Mouse (Mus musculus) heart, embryonic 11.5 days (tissue): ENCODE measurements around the gene D3Ertd254e. TPM values are rescaled to one million over a fixed set of nuclear protein-coding genes. Genes with fewer than 3 reads are reported as not detected.

Experiments
- ATAC-seq: fragments of 200-750 bp; cut with Nextera tagmentation; replicated peaks from 2 replicates; pipeline ENCODE4 v1.8.0; 2017; ENCODE audit warnings: moderate library complexity; ENCODE audit not compliant: insufficient number of reproducible peaks, low FRiP score, low TSS enrichment
- H3K27ac ChIP-seq: fragments of 300-500 bp; sonication (generic); 2 replicates; pipeline ENCODE4 v1.5.1; 2014; ENCODE audit warnings: mild to moderate bottlenecking, low read depth, low read length
- H3K27me3 ChIP-seq: fragments of 300-500 bp; sonication (generic); 2 replicates; pipeline ENCODE4 v1.6.1; 2014; ENCODE audit warnings: mild to moderate bottlenecking, low read length, mixed read lengths; ENCODE audit not compliant: control insufficient read depth, insufficient read depth
- H3K36me3 ChIP-seq: fragments of 300-500 bp; sonication (generic); 2 replicates; pipeline ENCODE4 v1.6.1; 2014; ENCODE audit warnings: mild to moderate bottlenecking, low read length, moderate library complexity, mixed read lengths; ENCODE audit not compliant: control insufficient read depth, insufficient read depth
- H3K4me1 ChIP-seq: fragments of 300-500 bp; sonication (generic); 2 replicates; pipeline ENCODE4 v1.6.1; 2014; ENCODE audit warnings: low read length; ENCODE audit not compliant: control insufficient read depth, insufficient read depth
- H3K4me2 ChIP-seq: fragments of 300-500 bp; sonication (generic); 2 replicates; pipeline ENCODE4 v1.6.1; 2014; ENCODE audit warnings: mild to moderate bottlenecking, moderate library complexity
- H3K4me3 ChIP-seq: fragments of 300-500 bp; sonication (generic); 2 replicates; pipeline ENCODE4 v1.5.1; 2014; ENCODE audit warnings: low read depth, low read length
- H3K9ac ChIP-seq: fragments of 300-500 bp; sonication (generic); 2 replicates; pipeline ENCODE4 v1.6.1; 2014; ENCODE audit warnings: mild to moderate bottlenecking, low read depth, low read length, moderate library complexity
- H3K9me3 ChIP-seq: fragments of 300-500 bp; sonication (generic); replicated peaks from 2 replicates; pipeline ENCODE4 v1.6.1; 2016; ENCODE audit warnings: low read length; ENCODE audit not compliant: control insufficient read depth
- WGBS: fragments of 180-500 bp; shearing (Covaris S2); extraction: QIAGEN DNeasy Blood & Tissue Kit; methylation state at CpG from one replicate; pipeline ENCODE4 v1.1.7; 2014; ENCODE audit not compliant: insufficient replicate concordance; 5-methylcytosine and 5-hydroxymethylcytosine counted together
- polyA plus RNA-seq: library from polyadenylated mRNA; unstranded; fragments of >200 nt; fragmentation: Nextera tagmentation; extraction: Ambion mirVana; gene quantifications from 2 replicates; pipeline ENCODE4 v1.2.1, GENCODE M21; 2014

Gene D3Ertd254e
- polyA plus RNA-seq, 1 experiment from 2014 or later = 5.3 TPM

GRCm38 (mm10) chr3:36150537-36150933 is 282 bp upstream of the D3Ertd254e start:
- no peak overlapping the region for H3K9ac ChIP-seq
- H3K27ac ChIP-seq = no peak overlapping the region
- H3K4me3 ChIP-seq = peak overlapping the region; percentile 91
- WGBS = 5% methylated on average over 1 of the region's 1 CpGs
- H3K27me3 ChIP-seq = no peaks in the 10 kb centered on the region
- H3K36me3 ChIP-seq = no peaks in the 10 kb centered on the region
- ATAC-seq = no peak
- peak overlapping the region; percentile 81 for H3K4me2 ChIP-seq
- H3K9me3 ChIP-seq = no peaks in the 10 kb centered on the region
- H3K4me1 ChIP-seq = peaks cover 12% of the 10 kb centered on the region

- Histone ChIP-seq H3K27ac (no peak overlapping the region), H3K4me3 (no peak overlapping the region), H3K36me3 (peaks cover 10% of the 10 kb centered on the region), H3K4me1 (peaks cover 14% of the 10 kb centered on the region), H3K9me3 (no peaks in the 10 kb centered on the region; the same call in 1 of the 2 replicates), H3K27me3 (no peaks in the 10 kb centered on the region), H3K4me2 (peak overlapping the region; percentile 2; the same call in 1 of the 2 replicates), H3K9ac (no peak overlapping the region)
- WGBS = 13% methylated on average over 5 of the region's 5 CpGs
- no peak for ATAC-seq
Observed at GRCm38 (mm10) chr3:36155268-36155667, 4.5 kb downstream of the D3Ertd254e start.

GRCm38 (mm10) chr3:36170670-36171210 is 19.9 kb downstream of the D3Ertd254e start:
- ATAC-seq = no peak
- peaks cover 3% of the 10 kb centered on the region; the same call in 1 of the 2 replicates for H3K9me3 ChIP-seq
- H3K4me3 ChIP-seq = no peak overlapping the region
- H3K4me2 ChIP-seq = no peak overlapping the region
- WGBS = 94% methylated on average over 1 of the region's 1 CpGs
- H3K27ac ChIP-seq = no peak overlapping the region
- no peaks in the 10 kb centered on the region for H3K27me3 ChIP-seq
- H3K36me3 ChIP-seq = peaks cover 11% of the 10 kb centered on the region
- no peaks in the 10 kb centered on the region for H3K4me1 ChIP-seq
- H3K9ac ChIP-seq = no peak overlapping the region

GRCm38 (mm10) chr3:36171348-36171747 is 20.5 kb downstream of the D3Ertd254e start:
- no peaks in the 10 kb centered on the region for H3K4me1 ChIP-seq
- no peaks in the 10 kb centered on the region for H3K9me3 ChIP-seq
- peaks cover 5% of the 10 kb centered on the region for H3K36me3 ChIP-seq
- no peak overlapping the region for H3K4me3 ChIP-seq
- H3K27ac ChIP-seq = no peak overlapping the region
- H3K27me3 ChIP-seq = no peaks in the 10 kb centered on the region
- ATAC-seq = no peak
- H3K4me2 ChIP-seq = no peak overlapping the region
- 83% methylated on average over 1 of the region's 1 CpGs for whole genome bisulfite sequencing
- H3K9ac ChIP-seq = no peak overlapping the region

GRCm38 (mm10) chr3:36173761-36174160 is 22.9 kb downstream of the D3Ertd254e start:
- no peak for ATAC-seq
- H3K4me2 ChIP-seq = no peak overlapping the region
- 83% methylated on average over 2 of the region's 2 CpGs for WGBS

GRCm38 (mm10) chr3:36181519-36181918 is 30.7 kb downstream of the D3Ertd254e start:
- Histone ChIP-seq H3K27ac (no peak overlapping the region), H3K36me3 (no peaks in the 10 kb centered on the region), H3K4me2 (no peak overlapping the region), H3K27me3 (no peaks in the 10 kb centered on the region; the same call in 1 of the 2 replicates), H3K9me3 (no peaks in the 10 kb centered on the region), H3K9ac (no peak overlapping the region), H3K4me1 (no peaks in the 10 kb centered on the region), H3K4me3 (no peak overlapping the region)
- no peak for ATAC-seq
- 10% methylated on average over 4 of the region's 4 CpGs for WGBS

More at GRCm38 (mm10) chr3:36173761-36174160, 22.9 kb downstream of the D3Ertd254e start:
- Histone ChIP-seq H3K9me3 (no peaks in the 10 kb centered on the region), H3K9ac (no peak overlapping the region), H3K4me1 (no peaks in the 10 kb centered on the region), H3K4me3 (no peak overlapping the region), H3K36me3 (no peaks in the 10 kb centered on the region), H3K27ac (no peak overlapping the region), H3K27me3 (no peaks in the 10 kb centered on the region)

GRCm38 (mm10) chr3:36186510-36186909 is 35.7 kb downstream of the D3Ertd254e start:
- no peak overlapping the region for H3K4me2 ChIP-seq
- no peak for ATAC-seq

GRCm38 (mm10) chr3:36189243-36189642 is 38.4 kb downstream of the D3Ertd254e start:
- 82% methylated on average over 8 of the region's 8 CpGs for WGBS
- H3K27me3 ChIP-seq = no peaks in the 10 kb centered on the region
- no peak for ATAC-seq
- no peak overlapping the region for H3K9ac ChIP-seq
- H3K36me3 ChIP-seq = no peaks in the 10 kb centered on the region
- no peak overlapping the region for H3K4me3 ChIP-seq
- no peak overlapping the region for H3K27ac ChIP-seq
- no peaks in the 10 kb centered on the region for H3K9me3 ChIP-seq
- no peaks in the 10 kb centered on the region for H3K4me1 ChIP-seq
- no peak overlapping the region for H3K4me2 ChIP-seq

More at GRCm38 (mm10) chr3:36186510-36186909, 35.7 kb downstream of the D3Ertd254e start:
- H3K4me3 ChIP-seq = no peak overlapping the region
- no peak overlapping the region for H3K9ac ChIP-seq
- no peaks in the 10 kb centered on the region for H3K4me1 ChIP-seq
- H3K27ac ChIP-seq = no peak overlapping the region
- no peaks in the 10 kb centered on the region for H3K36me3 ChIP-seq
- no peaks in the 10 kb centered on the region for H3K9me3 ChIP-seq
- WGBS = 73% methylated on average over 4 of the region's 4 CpGs
- H3K27me3 ChIP-seq = no peaks in the 10 kb centered on the region; the same call in 1 of the 2 replicates

- ATAC-seq = no peak
- WGBS = 68% methylated on average over 5 of the region's 5 CpGs
- no peak overlapping the region for H3K27ac ChIP-seq
- H3K4me3 ChIP-seq = no peak overlapping the region
- H3K4me1 ChIP-seq = no peaks in the 10 kb centered on the region
- H3K9me3 ChIP-seq = no peaks in the 10 kb centered on the region
- no peaks in the 10 kb centered on the region for H3K27me3 ChIP-seq
- no peaks in the 10 kb centered on the region for H3K36me3 ChIP-seq
- H3K9ac ChIP-seq = no peak overlapping the region
- no peak overlapping the region for H3K4me2 ChIP-seq
Observed at GRCm38 (mm10) chr3:36201098-36201497, 50.3 kb downstream of the D3Ertd254e start.
